Mouse (Mus musculus) right cerebral cortex, postnatal 14 days (tissue): ENCODE results near the gene Cblb.

Source experiments
- DNase-seq: peaks from one replicate; pipeline ENCODE4 v3.0.0; 2022

The Cblb gene

GRCm38 (mm10) chr16:52077901-52078300 lies 46.9 kb downstream of the Cblb start:
- DNase-seq, result no peak

- DNase-seq, result no peak
Observed at GRCm38 (mm10) chr16:52078758-52079474, 47.9 kb downstream of the Cblb start.

- no peak for DNase-seq
Observed at GRCm38 (mm10) chr16:52079475-52079823, 48.4 kb downstream of the Cblb start.

GRCm38 (mm10) chr16:52080619-52081395 lies 49.8 kb downstream of the Cblb start:
- no peak for DNase-seq

GRCm38 (mm10) chr16:52081756-52082155 lies 50.7 kb downstream of the Cblb start:
- no peak for DNase-seq

- DNase-seq, result no peak
Observed at GRCm38 (mm10) chr16:52086793-52087450, 55.9 kb downstream of the Cblb start.

GRCm38 (mm10) chr16:52089354-52089753 lies 58.3 kb downstream of the Cblb start:
- no peak for DNase-seq

GRCm38 (mm10) chr16:52090899-52091298 lies 59.9 kb downstream of the Cblb start:
- DNase-seq, result no peak

GRCm38 (mm10) chr16:52093325-52094253 lies 62.6 kb downstream of the Cblb start:
- DNase-seq, result no peak

- DNase-seq, result no peak
Observed at GRCm38 (mm10) chr16:52094735-52095459, 63.9 kb downstream of the Cblb start.

- no peak for DNase-seq
Observed at GRCm38 (mm10) chr16:52095643-52096042, 64.6 kb downstream of the Cblb start.

- DNase-seq, result no peak
Observed at GRCm38 (mm10) chr16:52100466-52100865, 69.4 kb downstream of the Cblb start.

- DNase-seq, result no peak
Observed at GRCm38 (mm10) chr16:52104608-52105007, 73.6 kb downstream of the Cblb start.

GRCm38 (mm10) chr16:52107836-52108235 lies 76.8 kb downstream of the Cblb start:
- DNase-seq, result no peak

GRCm38 (mm10) chr16:52114473-52114872 lies 83.4 kb downstream of the Cblb start:
- no peak for DNase-seq

- DNase-seq, result no peak
Observed at GRCm38 (mm10) chr16:52119003-52119402, 88.0 kb downstream of the Cblb start.

GRCm38 (mm10) chr16:52124974-52125373 lies 93.9 kb downstream of the Cblb start:
- DNase-seq, result no peak

GRCm38 (mm10) chr16:52125896-52126295 lies 94.9 kb downstream of the Cblb start:
- DNase-seq, result no peak

- no peak for DNase-seq
Observed at GRCm38 (mm10) chr16:52129357-52129905, 98.4 kb downstream of the Cblb start.

GRCm38 (mm10) chr16:52132808-52133490 lies 101.9 kb downstream of the Cblb start:
- DNase-seq, result no peak

GRCm38 (mm10) chr16:52134631-52135227 lies 103.7 kb downstream of the Cblb start:
- peak; percentile 45 for DNase-seq
